Mouse (Mus musculus) CD4-positive, CD25-positive, alpha-beta regulatory T cell, adult 4 months (primary cell): Measurements from ENCODE around the gene Mcf2l. TPM values are rescaled to one million over a fixed set of nuclear protein-coding genes. Genes with fewer than 3 reads are reported as not detected.

Experiments used
- ATAC-seq: one replicate; pipeline ENCODE4 v1.8.0; 2017
- polyA plus RNA-seq, 2 experiments: library from polyadenylated mRNA; unstranded; fragments of 100-300 nt; shearing (Covaris generic); gene quantifications; one replicate each; pipeline ENCODE4 v1.2.1; 2017

Gene Mcf2l
- under 1 TPM in 1 of 2 experiments, not detected in 1; 0.65 TPM for polyA plus RNA-seq

DNA sequence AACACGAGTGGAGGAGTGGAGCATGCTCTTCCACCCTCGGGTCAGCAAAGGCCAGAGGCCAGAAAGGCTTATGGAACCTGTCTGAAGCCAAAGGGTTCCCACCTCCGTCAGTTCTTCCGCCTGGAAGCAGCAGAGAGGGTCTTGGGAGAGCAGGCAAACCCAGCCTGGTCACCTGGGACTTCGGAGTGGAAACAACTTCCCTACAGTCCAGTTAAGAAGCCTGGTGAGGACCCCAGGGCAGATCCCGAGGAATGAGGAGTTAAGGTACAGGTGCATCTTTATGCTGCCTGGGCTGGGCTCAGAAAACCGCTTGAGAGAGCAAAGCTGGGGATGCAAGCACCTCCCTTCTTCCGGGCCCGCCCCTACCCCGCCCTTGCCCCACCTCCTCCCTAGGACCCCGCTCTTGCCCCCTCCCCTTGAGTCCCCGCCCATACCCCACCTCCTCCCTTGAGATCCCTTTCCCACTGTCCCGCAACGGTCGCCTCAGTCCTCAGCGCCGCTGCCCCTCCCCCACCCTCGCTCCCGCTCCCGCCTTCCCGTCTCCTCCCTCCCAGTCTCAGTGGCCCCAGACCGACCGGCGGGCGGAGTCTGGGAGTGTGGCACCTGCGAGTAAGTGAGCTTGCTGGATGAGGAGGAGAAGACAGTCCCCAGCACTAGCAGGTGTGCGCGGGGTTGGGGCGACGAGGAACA, at the start of gene Mcf2l:
TSS of gene Mcf2l (plus strand) at position 450 of the 690 bp plus-strand sequence.
- ATAC-seq, result peak; percentile 56

DNA sequence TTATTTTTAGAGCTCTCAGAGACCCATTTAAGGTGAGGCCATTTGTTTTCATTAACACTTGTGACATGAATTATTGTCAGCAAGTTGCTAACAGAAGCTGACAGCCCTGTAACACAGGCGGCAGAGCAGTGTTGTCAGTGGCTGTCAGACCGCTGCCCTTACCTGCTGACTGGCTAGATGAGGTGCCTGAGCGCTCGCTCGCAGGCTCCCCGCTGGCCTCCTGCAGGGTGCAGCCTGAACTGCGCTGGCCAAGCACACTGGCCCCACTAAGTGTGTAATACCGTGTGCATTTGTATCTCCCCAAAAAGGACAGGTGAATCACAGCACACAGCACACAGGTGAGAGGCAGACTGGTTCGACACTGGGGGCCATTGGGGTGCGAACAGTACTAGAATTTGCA, 49.0 kb upstream of the Mcf2l start:
- ATAC-seq, result no peak

DNA sequence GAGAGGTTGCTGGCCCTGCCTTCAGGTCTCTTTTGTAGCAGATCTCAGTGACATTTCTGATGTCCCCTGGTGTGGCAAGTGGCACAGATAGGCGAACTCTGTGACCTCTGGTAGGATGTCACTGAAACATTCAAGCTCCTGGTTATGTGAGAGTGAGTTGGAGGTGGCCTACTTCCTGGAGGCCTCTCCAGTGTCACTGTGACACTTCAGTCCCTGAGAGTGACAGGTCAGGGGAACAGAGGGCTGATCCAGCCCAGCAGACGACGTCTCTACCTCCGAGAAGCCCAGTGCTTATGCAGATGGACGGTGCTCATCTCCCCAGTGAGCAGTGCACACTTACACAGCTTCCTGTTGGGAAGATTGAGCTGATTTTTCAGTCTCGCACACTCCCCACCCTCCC, 48.4 kb upstream of the Mcf2l start:
- no peak for ATAC-seq

DNA sequence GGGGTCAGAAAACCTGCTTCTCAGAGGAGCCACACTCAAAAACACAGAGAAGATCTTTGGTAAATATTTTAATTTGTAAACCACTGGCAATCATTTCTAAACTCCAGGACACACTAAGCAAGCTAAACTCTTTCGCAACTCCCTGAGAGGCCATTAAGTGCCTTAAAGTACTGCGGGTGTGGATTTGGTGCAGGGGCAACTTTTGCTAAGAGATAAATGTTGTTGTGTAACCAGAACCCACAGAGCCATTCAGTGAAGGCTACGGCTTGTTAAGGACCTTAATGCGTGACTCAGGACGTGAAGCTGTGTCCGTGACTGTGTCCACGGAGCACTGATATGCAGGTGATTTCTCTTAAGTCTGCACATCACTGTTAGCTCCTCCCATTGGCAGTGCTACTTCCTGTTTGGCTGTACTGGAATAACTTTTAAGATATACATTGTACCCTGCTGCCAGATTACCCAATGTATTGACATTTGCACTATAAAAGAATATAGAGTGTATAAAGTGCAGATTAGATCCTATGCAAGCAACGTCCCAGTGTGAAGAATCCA, 47.8 kb upstream of the Mcf2l start:
- no peak for ATAC-seq

DNA sequence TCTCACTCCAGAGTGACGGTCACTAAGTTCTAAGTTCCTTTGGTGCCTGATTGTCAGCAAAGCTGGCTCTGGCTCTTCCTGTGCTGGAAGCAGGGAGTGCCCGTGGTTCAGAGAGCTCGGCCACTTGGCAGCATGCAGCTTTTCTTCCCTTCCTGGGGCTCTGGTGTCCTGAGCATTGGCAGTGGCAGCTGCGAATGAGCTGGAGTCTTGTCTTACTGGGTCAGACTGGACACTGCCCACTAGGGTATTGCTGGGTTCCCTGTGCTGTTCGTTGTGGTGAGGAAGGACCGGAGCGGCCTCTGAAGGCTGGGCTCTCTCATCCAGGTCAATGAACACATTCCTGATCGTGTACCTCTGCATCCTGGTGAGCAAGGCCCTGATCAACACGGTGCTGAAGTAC, 46.5 kb upstream of the Mcf2l start:
- no peak for ATAC-seq

GRCm38 (mm10) chr8:12828298-12828697, 45.3 kb upstream of the Mcf2l start:
- no peak for ATAC-seq

DNA sequence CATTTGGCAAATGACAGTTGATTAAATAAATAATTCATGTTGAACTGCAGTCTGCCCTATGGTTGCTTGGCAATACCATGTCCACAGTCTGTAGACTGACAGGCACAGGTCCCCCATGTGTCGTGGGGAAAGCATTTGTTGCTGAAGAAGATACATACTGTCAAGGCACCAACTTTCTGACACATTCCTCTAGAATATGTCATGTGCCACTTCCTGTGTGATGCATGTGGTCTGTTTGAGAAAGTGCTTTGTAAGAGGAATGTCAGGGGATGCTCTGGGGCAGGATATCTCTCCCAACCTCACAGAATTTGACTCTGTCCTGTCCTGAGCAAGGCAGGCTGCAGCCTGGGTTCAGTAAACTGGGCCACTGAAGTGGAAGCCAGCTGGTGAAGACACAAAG, 44.2 kb upstream of the Mcf2l start:
- no peak for ATAC-seq

DNA sequence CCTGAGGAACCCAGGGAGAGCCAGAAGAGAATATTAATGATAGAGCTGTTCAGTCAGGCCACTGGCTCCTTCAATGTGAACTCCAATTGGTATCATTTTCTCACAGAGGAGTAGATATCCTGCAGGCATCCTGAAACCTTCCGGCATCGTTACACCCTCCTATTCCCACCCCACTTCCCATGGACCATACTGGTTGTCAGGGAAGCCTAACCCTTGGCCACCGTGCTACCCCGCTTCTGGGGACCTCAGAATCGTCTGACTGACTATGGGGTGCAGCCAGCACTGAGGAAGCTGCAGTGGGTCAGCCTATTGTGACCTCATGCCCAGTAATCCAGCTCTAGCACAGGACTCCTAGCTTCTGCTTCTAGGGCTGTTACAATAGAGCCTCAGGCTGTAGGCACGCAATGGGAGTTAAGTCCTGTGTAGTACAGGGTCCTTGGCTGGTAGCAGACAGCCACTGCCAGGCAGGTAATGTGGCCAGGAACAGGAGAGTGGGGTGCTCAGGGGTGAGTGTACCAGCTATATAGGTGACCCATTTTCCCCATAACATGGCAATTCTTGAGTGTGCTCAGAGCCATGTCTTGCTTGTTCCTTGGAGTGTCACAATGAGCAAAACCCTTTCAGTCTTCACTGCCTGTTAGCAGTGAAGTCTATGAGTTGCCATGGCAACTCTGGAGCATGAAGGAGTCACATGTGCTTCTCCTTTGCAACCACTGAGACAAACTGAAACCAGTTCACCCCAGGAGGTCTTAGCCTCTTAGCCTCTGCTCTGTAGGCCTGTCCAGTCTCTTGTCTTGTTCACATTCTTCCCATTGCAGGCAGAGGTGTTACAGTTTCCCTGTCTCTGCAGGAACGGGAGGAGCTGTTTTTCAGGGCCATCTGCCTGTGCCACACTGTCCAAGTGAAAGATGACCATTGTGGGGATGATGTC, 41.7 kb upstream of the Mcf2l start:
- ATAC-seq, result no peak

DNA sequence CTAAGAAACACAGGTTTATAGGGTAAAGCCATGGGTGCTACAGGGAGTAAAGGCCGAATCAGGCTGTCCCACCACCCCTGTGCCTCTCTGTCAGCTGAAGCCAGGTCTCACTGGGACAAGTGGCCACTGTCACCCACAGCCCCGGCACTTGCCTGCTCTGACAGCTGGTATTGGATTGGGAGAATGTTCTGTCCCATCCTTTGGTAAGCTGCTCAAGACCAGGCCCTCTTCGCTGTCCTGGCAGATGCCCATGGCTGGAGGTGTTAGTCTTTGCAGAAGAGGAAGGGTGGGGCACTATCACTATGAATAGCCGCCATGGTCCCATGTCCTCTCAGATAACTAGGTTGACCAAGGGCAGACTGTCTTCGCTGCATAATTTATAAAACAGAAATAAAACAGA, 40.0 kb upstream of the Mcf2l start:
- ATAC-seq, result no peak

DNA sequence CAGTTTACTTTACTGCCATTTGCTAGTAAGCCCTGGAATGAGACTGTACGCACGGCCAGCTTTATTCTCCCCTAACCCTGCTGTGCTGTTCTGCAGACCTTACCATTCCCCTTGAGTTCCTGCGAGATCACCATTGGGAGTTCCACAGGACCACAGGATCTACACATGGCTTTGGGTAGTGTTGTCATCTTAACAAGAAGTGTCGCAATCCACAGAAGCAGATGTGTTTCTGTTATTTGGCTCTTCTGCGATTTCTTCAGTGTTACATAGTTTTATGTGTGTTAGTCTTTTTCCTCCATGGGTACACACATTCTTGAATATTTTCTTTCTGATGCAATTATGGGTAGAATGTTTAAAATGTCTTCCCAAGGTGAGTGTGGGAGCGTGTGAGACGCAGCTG, 32.8 kb upstream of the Mcf2l start:
- ATAC-seq, result no peak

GRCm38 (mm10) chr8:12842342-12842995, 31.1 kb upstream of the Mcf2l start:
- ATAC-seq, result no peak

DNA sequence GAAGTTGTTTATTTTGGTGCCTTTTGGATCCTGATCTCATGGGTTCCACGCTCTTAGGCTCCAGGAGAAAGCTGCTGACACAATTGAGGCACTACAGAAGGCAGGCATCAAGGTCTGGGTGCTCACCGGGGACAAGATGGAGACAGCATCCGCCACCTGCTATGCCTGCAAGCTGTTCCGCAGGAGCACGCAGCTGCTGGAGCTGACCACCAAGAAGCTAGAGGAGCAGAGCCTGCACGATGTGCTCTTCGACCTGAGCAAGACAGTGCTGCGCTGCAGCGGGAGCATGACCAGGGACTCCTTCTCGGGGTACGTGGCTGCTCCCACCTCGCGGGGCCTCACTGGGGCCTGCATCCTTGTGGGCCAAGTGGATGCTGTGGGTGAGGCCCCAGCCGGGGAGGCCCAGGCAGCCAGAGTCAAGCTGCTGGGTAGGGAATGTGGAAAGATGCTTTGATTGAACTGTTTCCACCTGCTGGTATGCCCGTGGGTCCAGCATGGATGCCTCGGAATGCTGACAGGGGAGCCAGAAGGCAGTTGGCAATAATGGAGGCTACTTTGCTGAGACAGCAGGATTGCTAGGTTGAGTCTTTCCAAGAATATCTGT, 29.2 kb upstream of the Mcf2l start:
- no peak for ATAC-seq

DNA sequence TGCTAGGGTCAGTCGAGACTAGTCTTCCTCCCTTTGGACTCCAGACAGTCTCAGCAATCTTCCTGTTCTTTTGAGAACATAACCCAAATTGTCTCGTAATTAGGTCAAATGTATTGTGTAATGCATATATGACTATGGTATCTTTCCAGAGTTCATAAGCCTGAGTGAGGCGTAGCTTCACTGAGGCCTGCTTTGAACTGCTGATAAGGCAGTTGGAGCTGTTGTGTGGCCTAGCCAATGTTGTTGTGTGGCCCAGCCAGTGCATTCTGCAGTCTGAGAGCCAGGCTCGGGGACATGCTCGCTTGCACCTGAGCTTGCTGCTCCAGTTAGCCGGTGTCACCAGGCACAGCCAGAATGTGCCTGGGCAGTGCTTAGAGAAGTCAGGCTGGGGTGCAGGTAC, 27.2 kb upstream of the Mcf2l start:
- no peak for ATAC-seq

- ATAC-seq, result no peak
Observed at GRCm38 (mm10) chr8:12851241-12851640, 22.4 kb upstream of the Mcf2l start.

GRCm38 (mm10) chr8:12856038-12856437, 17.6 kb upstream of the Mcf2l start:
- no peak for ATAC-seq

- ATAC-seq, result no peak
Observed at GRCm38 (mm10) chr8:12863061-12863460, 10.5 kb upstream of the Mcf2l start.

DNA sequence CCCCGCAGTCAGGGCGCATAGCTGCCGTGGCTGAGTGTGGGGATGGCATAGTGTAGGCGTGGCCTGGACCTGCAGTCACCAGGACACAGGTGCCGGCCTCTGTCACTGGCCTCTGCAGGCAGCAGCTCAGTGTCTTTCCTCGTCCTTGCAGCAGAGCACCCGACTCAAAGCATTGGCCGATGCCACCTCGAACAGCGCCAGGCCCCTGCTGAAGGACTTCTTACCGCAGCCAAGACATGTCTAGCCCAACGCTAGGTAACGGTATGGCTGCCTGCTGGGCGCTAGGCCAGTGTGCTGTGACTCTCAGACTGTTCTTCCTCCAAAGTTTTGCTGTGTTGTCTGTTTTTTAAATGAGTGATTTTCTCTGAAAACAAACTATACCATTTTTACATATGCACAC, 10.0 kb upstream of the Mcf2l start:
- no peak for ATAC-seq

DNA sequence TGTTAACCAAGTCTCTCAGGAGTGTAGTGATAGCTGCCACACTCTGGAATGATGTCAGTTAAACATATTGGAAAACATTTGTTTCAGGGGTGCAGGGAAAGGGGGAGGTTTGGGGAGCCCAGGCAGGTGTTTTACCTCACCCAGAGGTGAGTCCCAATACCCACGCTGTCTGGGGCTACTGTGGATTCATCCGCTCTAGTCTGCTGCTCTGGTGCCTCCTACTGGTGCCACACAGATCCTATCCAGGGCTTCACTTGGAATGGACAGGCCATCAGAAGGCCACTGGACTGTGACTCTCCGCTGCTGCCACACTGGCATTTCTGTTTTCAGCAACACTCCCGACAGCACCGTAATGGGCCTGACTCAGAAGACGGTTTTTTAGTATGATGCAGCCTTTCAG, 7.8 kb upstream of the Mcf2l start:
- ATAC-seq, result no peak

DNA sequence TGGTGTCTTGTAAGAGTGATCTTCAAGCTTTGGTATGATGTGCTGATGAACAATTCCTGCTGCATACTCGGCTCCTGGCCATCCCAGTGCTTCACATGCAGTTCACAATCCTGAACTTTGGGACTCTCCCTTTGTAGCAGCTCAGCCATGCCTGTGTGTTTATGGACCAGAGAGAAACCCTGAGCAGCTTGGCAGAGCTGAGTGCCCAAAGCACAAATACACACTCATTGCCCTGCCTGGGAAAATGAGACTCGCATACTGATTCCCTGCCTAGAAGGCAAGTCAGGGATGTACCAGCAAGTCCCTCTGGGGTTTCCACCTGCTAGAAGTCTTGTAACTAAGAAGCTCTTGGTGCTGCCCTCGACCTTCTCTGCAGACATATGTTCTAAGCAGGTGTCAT, 3.9 kb upstream of the Mcf2l start:
- no peak for ATAC-seq

DNA sequence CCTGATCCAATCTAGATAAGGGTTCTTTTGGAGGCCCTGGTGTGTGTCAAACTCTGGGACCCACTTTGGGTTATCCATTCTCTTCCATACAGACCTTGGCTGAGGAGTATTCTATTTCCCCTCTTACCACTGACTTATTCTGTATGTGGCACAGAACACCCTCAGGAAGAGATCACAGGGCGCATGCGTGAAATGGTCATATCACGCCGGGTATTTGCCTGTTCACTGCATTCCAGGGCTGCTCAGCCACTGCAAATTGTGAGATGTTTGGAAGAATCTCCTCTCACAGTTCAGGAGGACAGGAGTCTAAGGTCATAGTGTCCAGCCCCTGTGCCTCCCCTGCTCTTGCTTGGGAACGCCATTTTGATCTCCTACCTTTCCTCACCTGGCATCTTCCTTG, 3.0 kb upstream of the Mcf2l start:
- ATAC-seq, result no peak

DNA sequence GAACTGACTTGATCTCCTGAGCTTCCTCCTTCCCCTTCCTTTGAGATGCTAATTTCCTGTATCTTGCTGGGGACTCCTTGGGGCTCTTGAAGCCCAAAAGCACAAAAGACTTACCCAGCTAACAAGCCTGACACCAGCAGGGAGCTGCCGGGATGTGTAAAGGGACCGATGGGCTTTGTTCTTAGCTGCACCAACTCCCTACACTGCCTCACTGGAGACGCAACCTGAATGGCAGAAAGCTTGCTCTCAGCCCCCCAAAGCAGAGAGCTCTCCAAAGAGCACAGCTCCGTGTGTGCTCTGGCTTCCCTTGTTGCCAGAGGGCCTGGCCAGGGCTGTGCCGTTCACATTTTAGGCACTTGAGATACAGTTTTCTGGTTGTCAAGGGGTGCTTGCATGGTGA, 2.1 kb upstream of the Mcf2l start:
- no peak for ATAC-seq

- ATAC-seq, result peak; percentile 17
Observed at GRCm38 (mm10) chr8:12872983-12873356, 636 bp upstream of the Mcf2l start.
